Mouse (Mus musculus): ENCODE results near the gene Tmem161a.
A peak's percentile ranks its signal among the peaks of the same experiment; 100 is the strongest.

Gene Tmem161a

GRCm38 (mm10) chr8:70160015-70160414 is 12.1 kb upstream of the Tmem161a start:
- no peak for DNase-seq (ENCODE audit: low spot score)

GRCm38 (mm10) chr8:70163316-70163715 is 8.8 kb upstream of the Tmem161a start:
- no peak for DNase-seq (ENCODE audit: low spot score)

- peak; percentile 75 for DNase-seq (ENCODE audit: low spot score)
Observed at GRCm38 (mm10) chr8:70166504-70167110, 5.5 kb upstream of the Tmem161a start.

DNA sequence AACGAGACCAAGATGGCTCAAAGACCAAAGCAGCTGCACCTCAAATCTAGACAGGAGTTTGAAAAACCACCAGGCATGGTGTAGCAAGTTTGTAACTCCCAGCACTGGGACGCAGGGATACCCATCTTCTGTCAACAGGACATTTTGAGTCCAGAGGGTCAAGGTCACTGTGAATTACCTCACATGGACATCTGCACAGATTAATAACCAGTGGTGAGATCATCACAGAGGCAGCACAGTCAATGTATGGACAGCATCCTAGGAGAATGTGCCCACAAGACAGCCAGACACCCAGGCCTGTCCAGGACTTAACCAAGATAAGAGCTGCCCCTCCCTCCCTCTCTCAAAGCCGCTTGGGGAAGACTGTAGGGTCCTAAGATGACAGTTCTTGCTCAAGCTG is 2.0 kb upstream of the Tmem161a start:
- no peak for DNase-seq (ENCODE audit: low spot score)

DNA sequence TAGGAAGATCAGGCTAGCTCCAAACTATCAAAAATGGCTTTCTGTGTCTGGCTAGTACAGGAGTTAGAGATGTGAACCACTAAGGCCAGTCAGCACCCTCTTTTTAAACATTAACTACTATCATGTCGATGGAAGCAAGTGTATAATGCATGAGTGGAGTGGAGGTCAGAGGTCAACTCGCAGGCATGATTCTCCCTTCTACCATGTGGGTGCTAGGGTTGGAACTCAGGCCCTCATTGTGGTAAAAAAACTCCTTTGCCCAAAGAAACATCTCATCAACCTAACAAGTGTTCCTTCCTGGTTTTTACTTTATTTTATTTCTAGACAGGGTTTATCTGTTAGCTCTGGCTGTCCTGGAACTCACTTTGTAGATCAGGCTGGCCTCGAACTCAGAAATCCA is 1.4 kb upstream of the Tmem161a start:
- no peak for DNase-seq (ENCODE audit: low spot score)

DNA sequence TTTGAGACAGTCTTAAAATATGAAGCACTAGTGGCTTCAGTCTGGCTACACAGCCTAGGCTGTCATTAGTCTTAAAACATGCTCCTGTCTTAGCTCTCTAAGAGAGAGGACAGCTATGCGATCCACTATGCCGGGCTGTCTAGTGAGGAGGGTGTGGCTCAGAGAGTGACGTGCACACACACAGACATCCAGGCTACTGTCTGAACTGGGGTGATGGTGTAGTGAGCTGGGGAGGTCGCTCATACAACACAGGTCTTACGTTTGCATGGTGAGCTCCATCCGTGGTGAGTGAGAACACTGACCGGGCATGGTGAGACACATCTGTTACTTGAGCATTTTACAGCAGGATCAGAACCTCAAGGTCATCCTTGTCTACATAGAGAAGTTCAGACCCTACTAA is 916 bp upstream of the Tmem161a start:
- no peak for DNase-seq (ENCODE audit: low spot score)

DNA sequence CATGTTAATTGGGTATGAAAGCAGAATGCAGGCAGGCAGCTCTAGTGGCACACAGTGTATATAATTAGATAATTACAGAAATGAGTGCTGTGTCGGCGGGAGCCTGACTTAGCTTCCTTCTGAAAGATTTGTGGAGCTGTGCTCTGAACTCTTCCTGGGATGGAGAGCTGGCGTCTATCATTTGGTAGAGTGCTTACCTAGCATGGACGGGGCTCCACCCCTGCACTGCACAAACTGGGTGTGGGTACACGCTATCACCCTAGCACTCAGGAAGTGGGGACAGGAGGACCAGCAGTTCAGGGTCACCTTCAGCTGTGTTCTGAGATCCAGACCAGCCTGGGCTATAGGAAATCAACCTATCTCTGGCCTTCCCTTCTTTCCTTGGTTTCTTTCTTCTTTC is 1.2 kb downstream of the Tmem161a start:
- no peak for DNase-seq (ENCODE audit: low spot score)

GRCm38 (mm10) chr8:70174079-70174478 is 1.9 kb downstream of the Tmem161a start:
- no peak for DNase-seq (ENCODE audit: low spot score)

DNA sequence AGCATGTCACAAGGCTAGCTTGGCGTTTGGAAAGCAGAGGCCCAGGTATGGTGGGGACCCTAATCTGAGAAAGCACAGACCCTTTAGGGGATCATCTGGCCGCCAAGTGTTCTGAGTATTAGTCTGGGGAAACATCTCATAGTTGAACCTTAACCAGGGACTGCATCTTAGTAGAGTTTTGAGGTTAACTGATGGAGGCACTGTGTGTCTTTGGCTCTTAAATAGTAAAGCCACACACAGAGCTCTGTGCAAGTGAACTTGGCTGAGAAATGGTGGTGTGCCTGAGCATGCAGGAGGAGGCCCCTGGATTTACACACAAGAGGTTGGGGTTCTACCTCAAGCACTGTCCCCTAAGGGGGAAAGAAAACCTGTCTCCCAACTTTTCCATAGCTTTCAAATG is 6.1 kb downstream of the Tmem161a start:
- DNase-seq (ENCODE audit: low spot score), result no peak

DNA sequence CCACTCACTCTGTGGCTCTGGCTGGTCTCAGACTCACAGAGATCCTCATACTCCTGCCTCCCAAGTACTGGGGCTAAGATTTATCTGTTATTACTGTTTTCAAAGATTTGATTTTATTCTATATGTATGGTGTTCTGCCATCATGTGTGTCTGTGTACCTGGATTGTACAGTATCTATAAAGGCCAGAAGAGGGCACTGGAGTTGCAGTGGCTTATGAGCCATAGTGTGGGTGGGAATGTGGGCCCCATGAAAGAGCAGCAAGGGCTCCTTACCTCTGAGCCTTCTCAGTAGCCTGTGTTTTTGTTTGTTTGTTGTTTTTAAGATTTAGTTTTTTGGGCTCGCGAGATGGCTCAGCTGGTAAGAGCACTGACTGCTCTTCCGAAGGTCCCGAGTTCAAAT is 6.9 kb downstream of the Tmem161a start:
- DNase-seq (ENCODE audit: low spot score), result no peak

- no peak for DNase-seq (ENCODE audit: low spot score)
Observed at GRCm38 (mm10) chr8:70181212-70181902, 9.2 kb downstream of the Tmem161a start.

GRCm38 (mm10) chr8:70181903-70182252 is 9.7 kb downstream of the Tmem161a start:
- no peak for DNase-seq (ENCODE audit: low spot score)

DNA sequence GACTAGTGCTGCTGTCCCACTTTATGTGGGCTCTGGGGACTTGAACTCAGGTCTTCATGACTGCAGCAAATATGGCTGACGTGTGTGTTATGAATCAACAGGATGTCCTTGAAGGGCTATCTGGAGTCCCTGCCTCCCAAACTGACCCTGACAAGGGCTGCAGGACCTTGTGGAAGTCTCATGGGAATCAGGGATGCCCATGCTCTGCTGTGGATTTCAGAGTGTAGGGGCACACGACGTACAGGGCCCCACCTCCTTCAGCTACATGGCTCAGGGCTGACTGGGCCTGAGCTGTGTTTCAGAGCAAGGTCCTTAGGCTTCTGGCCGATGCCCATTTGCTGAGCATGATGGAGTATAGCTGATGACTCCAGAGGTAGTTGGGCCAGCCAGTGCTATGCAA is 11.0 kb downstream of the Tmem161a start:
- no peak for DNase-seq (ENCODE audit: low spot score)

DNA sequence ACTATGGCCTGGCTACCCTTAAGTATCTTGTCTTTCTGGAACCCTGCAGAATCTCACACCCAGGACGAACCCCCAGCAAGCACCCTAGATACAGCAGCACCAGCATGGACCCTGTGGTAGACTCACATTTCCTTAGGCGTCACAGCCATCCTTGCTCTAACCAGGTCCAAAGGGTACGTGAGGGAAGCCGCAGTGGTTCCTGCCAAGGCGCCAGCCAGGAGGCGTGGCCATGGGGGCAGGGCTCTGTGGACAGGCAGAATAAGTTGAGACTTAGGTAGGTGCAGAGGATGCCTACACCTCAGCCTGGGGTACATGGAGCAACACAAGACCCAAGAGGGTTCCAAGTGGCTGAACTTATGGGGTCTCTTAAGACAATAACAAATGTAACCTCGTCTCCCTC is 16.6 kb downstream of the Tmem161a start:
- no peak for DNase-seq (ENCODE audit: low spot score)

DNA sequence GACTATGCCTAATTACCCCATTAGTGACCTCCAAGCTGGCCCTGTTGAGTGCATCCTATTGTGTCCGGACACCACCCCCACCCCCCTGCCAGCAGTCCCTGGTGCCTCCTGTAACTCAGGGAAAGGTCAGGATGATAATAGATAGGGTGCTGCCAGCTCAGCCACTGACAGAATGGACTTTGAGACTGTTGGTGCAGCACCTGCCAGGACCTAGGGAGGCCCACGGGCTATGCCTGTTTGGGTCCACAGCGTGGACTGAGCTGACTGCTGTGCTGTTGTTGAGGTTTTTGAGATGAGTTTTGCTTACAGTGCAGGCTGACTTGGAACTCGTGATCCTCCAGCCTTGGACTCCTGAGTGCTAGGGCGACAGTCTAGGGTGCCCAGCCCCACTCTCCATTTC is 21.1 kb downstream of the Tmem161a start:
- no peak for DNase-seq (ENCODE audit: low spot score)

- DNase-seq (ENCODE audit: low spot score), result no peak
Observed at GRCm38 (mm10) chr8:70194191-70194590, 22.0 kb downstream of the Tmem161a start.

GRCm38 (mm10) chr8:70195762-70196161 is 23.6 kb downstream of the Tmem161a start:
- DNase-seq (ENCODE audit: low spot score), result no peak

GRCm38 (mm10) chr8:70197603-70198002 is 25.4 kb downstream of the Tmem161a start:
- no peak for DNase-seq (ENCODE audit: low spot score)

DNA sequence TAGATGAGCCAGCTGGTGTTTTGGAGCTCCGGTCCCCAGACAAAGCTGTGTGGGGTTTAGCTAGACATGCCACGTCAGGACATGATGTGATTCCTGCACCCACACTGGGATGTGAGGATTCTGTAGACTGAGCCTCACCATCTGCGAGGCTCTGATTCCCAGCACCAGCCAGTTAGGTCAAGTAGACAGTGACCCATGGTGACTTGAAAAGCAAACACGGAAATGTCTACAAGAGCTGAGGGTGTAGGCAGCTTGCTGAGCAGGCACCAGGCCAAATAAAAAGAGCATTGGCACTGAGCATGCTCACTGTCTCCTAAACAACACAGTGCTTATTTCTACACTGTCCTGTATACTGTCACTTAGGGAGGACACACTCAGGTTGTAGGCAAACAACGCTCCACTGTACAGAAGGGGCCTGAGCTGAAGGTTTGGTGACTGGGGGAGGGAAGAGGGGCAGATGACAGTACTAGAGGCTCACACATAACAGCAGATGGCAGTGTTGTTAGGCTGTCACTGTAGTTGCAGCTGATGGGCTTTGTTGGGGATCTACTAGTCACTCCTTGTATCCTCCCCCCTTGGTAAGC is 28.0 kb downstream of the Tmem161a start:
- DNase-seq (ENCODE audit: low spot score), result no peak

- DNase-seq (ENCODE audit: low spot score), result no peak
Observed at GRCm38 (mm10) chr8:70201417-70201816, 29.3 kb downstream of the Tmem161a start.

GRCm38 (mm10) chr8:70203072-70203471 is 30.9 kb downstream of the Tmem161a start:
- no peak for DNase-seq (ENCODE audit: low spot score)

- DNase-seq (ENCODE audit: low spot score), result no peak
Observed at GRCm38 (mm10) chr8:70204757-70205156, 32.6 kb downstream of the Tmem161a start.

DNA sequence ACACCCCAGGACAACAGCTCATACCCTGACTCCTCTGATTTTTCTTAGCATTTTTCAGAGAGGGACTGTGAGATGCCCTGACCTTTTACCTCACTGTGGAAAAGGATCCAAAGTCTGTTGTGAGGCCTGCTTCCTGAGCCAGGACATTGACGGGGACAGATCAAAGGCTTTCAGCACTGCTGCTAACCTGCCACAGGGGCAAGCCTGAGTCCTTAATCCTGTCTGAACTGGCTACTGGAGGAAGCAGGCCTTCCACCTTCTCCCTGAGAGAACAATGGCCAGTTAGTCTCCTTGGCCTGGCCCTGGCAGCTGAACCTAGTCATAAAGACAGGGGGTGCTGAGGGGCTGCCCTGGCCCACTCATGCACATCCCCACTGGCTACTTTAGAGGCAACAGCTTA is 36.0 kb downstream of the Tmem161a start:
- no peak for DNase-seq (ENCODE audit: low spot score)

DNA sequence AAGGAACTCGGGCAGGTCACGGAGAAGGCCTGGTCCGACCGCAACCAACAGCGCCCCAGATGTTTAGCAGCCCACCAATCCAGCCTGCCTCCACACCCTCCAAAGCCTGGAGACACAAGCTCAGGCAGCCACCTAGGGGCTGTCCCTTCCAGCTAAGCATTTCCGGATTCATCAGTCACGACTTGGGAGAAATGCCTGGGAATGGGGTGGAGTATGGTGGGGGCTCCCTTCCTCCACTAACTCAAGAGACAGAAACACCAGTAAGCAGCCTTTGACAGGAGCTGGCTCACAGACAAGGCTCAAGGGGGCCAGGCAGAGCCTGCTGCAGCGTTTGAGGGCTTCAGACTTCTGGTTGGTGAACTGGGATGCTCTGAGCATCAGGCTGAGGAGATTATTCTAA is 38.4 kb downstream of the Tmem161a start:
- DNase-seq (ENCODE audit: low spot score), result no peak

All from urinary bladder, postnatal 25 days (tissue).